Comparison of ENCODE assay signal across 9 mouse cellular contexts in genomic region chr15:26327157-26327556, GRCm38 (mm10). TPM values are rescaled to one million over a fixed set of nuclear protein-coding genes. Genes with fewer than 3 reads are reported as not detected.
A peak's percentile ranks its signal among the peaks of the same experiment; 100 is the strongest.
DNase-seq lines count a peak whose midpoint lies in the region; ATAC-seq and TF ChIP-seq lines count a peak whose summit lies in the region.
"Had no signal": no experiment of that assay in that cellular context is flagged by ENCODE, and none has a peak within 500 bp of the region (broad histone marks: within the 10 kb centered on the region; RNA-seq: fewer than 3 reads in every experiment).

No protein-coding gene starts in this region.

- H3K9me3 ChIP-seq in liver, embryonic 14.5 days (ENCODE audit: control insufficient read depth, low read length): no peaks in the 10 kb centered on the region
- H3K9me3 ChIP-seq: intestine, embryonic 15.5 days had no signal

- TF ChIP-seq EP300 in liver, embryonic 14.5 days (IDR thresholded peaks at IDR 0.05; ENCODE audit: low read depth): no peak

- H3K36me3 ChIP-seq in liver, embryonic 14.5 days (replicated peaks; ENCODE audit: control insufficient read depth, insufficient read depth, low read depth): no peaks in the 10 kb centered on the region
- H3K36me3 ChIP-seq: intestine, embryonic 15.5 days had no signal

- no peak overlapping the region for H3K27ac ChIP-seq in gastrocnemius, adult 2 months
- no peak overlapping the region for H3K27ac ChIP-seq in liver, embryonic 14.5 days
- H3K27ac ChIP-seq: intestine, embryonic 15.5 days had no signal

- H3K9ac ChIP-seq in liver, embryonic 14.5 days (replicated peaks): no peak overlapping the region
- H3K9ac ChIP-seq: intestine, embryonic 15.5 days had no signal

- ATAC-seq in liver, embryonic 14.5 days (ENCODE audit: insufficient read depth): no peak
- ATAC-seq: intestine, embryonic 15.5 days had no signal

- H3K4me3 ChIP-seq in gastrocnemius, adult 2 months: no peak overlapping the region
- H3K4me3 ChIP-seq in liver, embryonic 14.5 days (ENCODE audit: insufficient read depth in 1 of 2, low read depth in 2 of 2, low read length in 2 of 2): no peak overlapping the region
- H3K4me3 ChIP-seq: intestine, embryonic 15.5 days had no signal

- WGBS in liver, embryonic 14.5 days (ENCODE audit: insufficient replicate concordance): 73% methylated on average over 1 of the region's 1 CpGs

- H3K4me1 ChIP-seq in liver, embryonic 14.5 days (replicated peaks; ENCODE audit: control insufficient read depth in 2 of 2, insufficient read depth in 2 of 2, low read length in 1 of 2): no peaks in the 10 kb centered on the region
- H3K4me1 ChIP-seq: intestine, embryonic 15.5 days had no signal

- intact Hi-C loops in gastrocnemius, adult 2 months (cut with DNase I): no loop called here
- intact Hi-C loops in gastrocnemius, postnatal 36 days (cut with DNase I): no loop called here

- peak; percentile 52 for TF ChIP-seq CTCF in gastrocnemius, adult 2 months (IDR thresholded peaks at IDR 0.05)
- peak; percentile 28; the same call in 1 of the 2 replicates for TF ChIP-seq CTCF in liver, embryonic 14.5 days (IDR thresholded peaks at IDR 0.05; ENCODE audit: low read depth)

- no peak for DNase-seq in gastrocnemius, adult 2 months
- no peak for DNase-seq in gastrocnemius, postnatal 36 days
- DNase-seq in liver, embryonic 14.5 days (ENCODE audit: low read depth in 3 of 3, low spot score in 3 of 3): no peak
- no peak for DNase-seq in liver
- peak; percentile 9 for DNase-seq in adrenal gland, adult 8-10 months
- peak; percentile 28 to 45 for DNase-seq in kidney, postnatal 36 days
- DNase-seq in layer of hippocampus, postnatal 36 days: no peak
- DNase-seq in cerebellum, adult 8-10 months: no peak

- H3K4me2 ChIP-seq in liver, embryonic 14.5 days (ENCODE audit: low read depth): no peak overlapping the region
- H3K4me2 ChIP-seq: intestine, embryonic 15.5 days had no signal

- H3K27me3 ChIP-seq in liver, embryonic 14.5 days (ENCODE audit: control insufficient read depth, insufficient read depth, low read length): no peaks in the 10 kb centered on the region
- H3K27me3 ChIP-seq: intestine, embryonic 15.5 days had no signal

RNA-seq across cellular contexts. Expression of gene March11, which starts 18.3 kb away (rescaled TPM):
- not detected for total RNA-seq in gastrocnemius, adult 2 months (2021)
- not detected for total RNA-seq in gastrocnemius, postnatal 36 days (2021)
- 0.10 TPM in 1 of 2 replicates, not detected in the other for polyA plus RNA-seq in liver, embryonic 14.5 days (2012; rRNA removed)
- not detected in 2 replicates for polyA plus RNA-seq in liver, embryonic 14.5 days (2014; fragmentation: Nextera tagmentation; extraction: Ambion mirVana)
- total RNA-seq in adrenal gland, adult 8-10 months (2022): under 1 TPM; 0.51 to 0.90 (median 0.75) TPM
- total RNA-seq in layer of hippocampus, postnatal 36 days (2021): 1 to 10 TPM; 7.4 to 9.1 TPM

Comparison
In these comparisons a context has a peak if more than half of its experiments do, and no peak if none do; other contexts are left out.
1. DNase-seq: peak in adrenal gland, adult 8-10 months (single experiment) and kidney, postnatal 36 days (2 of 2); none in gastrocnemius, adult 2 months (single experiment), gastrocnemius, postnatal 36 days (0 of 2), liver, embryonic 14.5 days (0 of 3), liver (single experiment), layer of hippocampus, postnatal 36 days (0 of 2) and cerebellum, adult 8-10 months (single experiment).
2. RNA of gene March11, which starts 18.3 kb away (total RNA-seq): 7.4 to 9.1 TPM in layer of hippocampus, postnatal 36 days; 0.51 to 0.90 TPM in adrenal gland, adult 8-10 months, not detected in gastrocnemius, adult 2 months and not detected in gastrocnemius, postnatal 36 days; every median in the first group is over 4 times any median in the second.